Mouse (Mus musculus): Measurements from ENCODE around the gene Vmn2r87.

DNA sequence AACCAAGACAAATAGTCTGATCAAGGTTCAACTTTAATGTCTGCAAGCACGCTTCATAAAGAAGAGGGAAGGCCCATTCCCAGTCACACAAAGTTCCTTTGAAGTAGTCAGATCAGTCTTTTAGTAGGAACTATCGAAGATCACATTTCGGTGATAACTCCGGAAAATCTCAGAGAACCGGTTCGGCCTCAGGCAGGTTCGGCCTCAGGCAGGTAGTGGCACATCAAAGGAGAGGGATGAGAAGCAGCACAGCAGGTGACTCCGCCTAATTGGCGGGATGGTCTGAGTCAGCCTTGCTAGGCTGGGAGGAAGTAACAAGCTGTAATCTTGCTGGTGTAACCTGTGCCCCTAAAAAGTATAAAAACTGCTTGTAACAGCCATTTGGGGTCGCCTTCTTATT lies 30.7 kb upstream of the Vmn2r87 start:
- TF ChIP-seq POLR2A (IDR thresholded peaks at IDR 0.05; ENCODE audit: extremely low read depth, insufficient read depth, low read length) = no peak
- no peak for TF ChIP-seq CTCF (IDR thresholded peaks at IDR 0.05; ENCODE audit: low read depth, low read length)
